Mouse (Mus musculus): Measurements from ENCODE around the gene Dcun1d4. TPM values are rescaled to one million over a fixed set of nuclear protein-coding genes. Genes with fewer than 3 reads are reported as not detected.

The Dcun1d4 gene
- total and polyA plus RNA-seq, 2 experiments from 2014 or later = 5.2 to 10.4 TPM

DNA sequence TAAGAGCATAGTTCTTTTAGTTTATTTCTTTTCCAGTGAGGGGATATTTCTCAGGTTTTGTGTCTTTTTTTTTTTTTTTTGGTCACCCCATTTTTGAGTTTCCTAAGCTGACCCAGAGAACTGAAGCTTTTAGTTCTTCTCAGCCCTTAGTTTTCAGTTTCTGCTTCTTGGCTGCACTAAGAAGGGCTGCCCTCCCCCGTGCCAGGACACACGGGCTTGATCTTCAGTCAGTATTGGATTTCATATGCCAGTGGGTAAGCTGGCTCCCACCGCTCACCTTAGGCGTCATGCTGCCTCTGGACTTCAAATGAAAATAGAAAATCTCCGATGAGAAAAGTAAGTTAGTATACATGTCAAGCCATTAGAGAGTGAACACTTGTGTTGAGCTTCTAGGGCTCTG is 71.0 kb downstream of the Dcun1d4 start:
- no peak overlapping the region for H3K4me2 ChIP-seq (ENCODE audit: low read depth, low read length)
- peaks cover 15% of the 10 kb centered on the region for H3K36me3 ChIP-seq (replicated peaks; ENCODE audit: control insufficient read depth, insufficient read depth, low read length)
- no peaks in the 10 kb centered on the region for H3K4me1 ChIP-seq (ENCODE audit: control insufficient read depth, insufficient read depth)
- H3K27ac ChIP-seq (ENCODE audit: low read depth) = no peak overlapping the region
- no peak for TF ChIP-seq EP300 (IDR thresholded peaks at IDR 0.05; ENCODE audit: low read depth)
- TF ChIP-seq CTCF (IDR thresholded peaks at IDR 0.05; ENCODE audit: low read depth) = no peak
- no peak overlapping the region for H3K4me3 ChIP-seq (ENCODE audit: low read depth, low read length)
- no peak for DNase-seq (ENCODE audit: low spot score)
- H3K27me3 ChIP-seq (ENCODE audit: control insufficient read depth, insufficient read depth, low read length) = no peaks in the 10 kb centered on the region
- no peak for ATAC-seq (ENCODE audit: insufficient read depth, low read depth)
- 87% methylated on average over 5 of the region's 5 CpGs for WGBS
- H3K9ac ChIP-seq (replicated peaks; ENCODE audit: low read depth, low read length) = no peak overlapping the region
- no peaks in the 10 kb centered on the region for H3K9me3 ChIP-seq (replicated peaks; ENCODE audit: control insufficient read depth, low read length)

- WGBS = 89% methylated on average over 11 of the region's 11 CpGs
- Histone ChIP-seq H3K27me3 (ENCODE audit: control insufficient read depth, insufficient read depth, low read length) (no peaks in the 10 kb centered on the region), H3K4me2 (ENCODE audit: low read depth, low read length) (no peak overlapping the region), H3K4me3 (ENCODE audit: low read depth, low read length) (no peak overlapping the region), H3K9ac (replicated peaks; ENCODE audit: low read depth, low read length) (no peak overlapping the region), H3K36me3 (replicated peaks; ENCODE audit: control insufficient read depth, insufficient read depth, low read length) (peaks cover 31% of the 10 kb centered on the region), H3K4me1 (ENCODE audit: control insufficient read depth, insufficient read depth) (no peaks in the 10 kb centered on the region), H3K27ac (ENCODE audit: low read depth) (no peak overlapping the region), H3K9me3 (replicated peaks; ENCODE audit: control insufficient read depth, low read length) (no peaks in the 10 kb centered on the region)
- DNase-seq (ENCODE audit: low spot score) (no peak), ATAC-seq (ENCODE audit: insufficient read depth, low read depth) (no peak)
- TF ChIP-seq EP300 (IDR thresholded peaks at IDR 0.05; ENCODE audit: low read depth) (no peak), CTCF (IDR thresholded peaks at IDR 0.05; ENCODE audit: low read depth) (no peak)
Measured at GRCm38 (mm10) chr5:73553903-73554302, 73.1 kb downstream of the Dcun1d4 start.

GRCm38 (mm10) chr5:73555096-73555852 is 74.5 kb downstream of the Dcun1d4 start:
- no peak for ATAC-seq (ENCODE audit: insufficient read depth, low read depth)
- H3K36me3 ChIP-seq (replicated peaks; ENCODE audit: control insufficient read depth, insufficient read depth, low read length) = peaks cover 34% of the 10 kb centered on the region

DNA sequence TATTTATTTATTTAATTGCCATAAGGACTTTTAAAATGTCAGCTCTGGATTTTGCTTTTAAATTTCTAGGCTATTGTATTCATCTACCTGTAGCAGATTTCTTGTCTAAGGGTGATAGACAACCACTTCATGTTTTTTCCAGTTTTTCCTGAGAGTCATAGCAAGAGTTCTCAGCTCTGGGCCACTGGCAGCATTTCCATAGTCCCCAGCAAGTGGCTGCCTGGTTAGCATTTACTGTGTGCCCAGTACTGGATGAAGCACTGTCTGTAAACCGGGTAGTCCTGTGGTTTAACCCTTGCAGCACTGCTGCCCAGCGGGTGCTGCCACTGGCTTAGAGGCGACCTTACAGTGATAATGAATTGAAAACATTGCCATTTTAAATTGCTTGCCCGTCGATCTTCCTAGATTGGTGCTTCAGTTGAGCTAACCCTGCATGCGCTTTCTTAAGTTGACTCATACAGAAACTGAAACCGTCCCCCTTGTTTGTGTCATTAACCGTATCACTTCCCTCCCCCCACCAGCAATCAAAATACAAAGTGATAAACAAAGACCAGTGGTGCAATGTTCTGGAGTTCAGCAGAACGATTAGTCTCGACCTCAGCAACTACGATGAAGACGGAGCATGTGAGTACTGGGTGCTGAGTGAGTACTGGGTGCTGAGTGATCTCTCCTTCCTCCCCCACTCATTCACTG is 76.1 kb downstream of the Dcun1d4 start:
- WGBS = 81% methylated on average over 12 of the region's 12 CpGs
- no peak for DNase-seq (ENCODE audit: low spot score)
- ATAC-seq (ENCODE audit: insufficient read depth, low read depth) = no peak
- no peak overlapping the region for H3K4me3 ChIP-seq (ENCODE audit: low read depth, low read length)
- peaks cover 34% of the 10 kb centered on the region for H3K36me3 ChIP-seq (replicated peaks; ENCODE audit: control insufficient read depth, insufficient read depth, low read length)
- H3K9me3 ChIP-seq (replicated peaks; ENCODE audit: control insufficient read depth, low read length) = no peaks in the 10 kb centered on the region
- no peaks in the 10 kb centered on the region for H3K4me1 ChIP-seq (ENCODE audit: control insufficient read depth, insufficient read depth)
- H3K27ac ChIP-seq (ENCODE audit: low read depth) = no peak overlapping the region
- H3K27me3 ChIP-seq (ENCODE audit: control insufficient read depth, insufficient read depth, low read length) = no peaks in the 10 kb centered on the region
- no peak overlapping the region for H3K4me2 ChIP-seq (ENCODE audit: low read depth, low read length)
- TF ChIP-seq CTCF (IDR thresholded peaks at IDR 0.05; ENCODE audit: low read depth) = no peak
- TF ChIP-seq EP300 (IDR thresholded peaks at IDR 0.05; ENCODE audit: low read depth) = no peak
- no peak overlapping the region for H3K9ac ChIP-seq (replicated peaks; ENCODE audit: low read depth, low read length)

More at GRCm38 (mm10) chr5:73555096-73555852, 74.5 kb downstream of the Dcun1d4 start:
- no peak for DNase-seq (ENCODE audit: low spot score)
- Histone ChIP-seq H3K27ac (ENCODE audit: low read depth) (no peak overlapping the region), H3K4me2 (ENCODE audit: low read depth, low read length) (no peak overlapping the region), H3K27me3 (ENCODE audit: control insufficient read depth, insufficient read depth, low read length) (no peaks in the 10 kb centered on the region), H3K9me3 (replicated peaks; ENCODE audit: control insufficient read depth, low read length) (no peaks in the 10 kb centered on the region), H3K4me1 (ENCODE audit: control insufficient read depth, insufficient read depth) (no peaks in the 10 kb centered on the region), H3K4me3 (ENCODE audit: low read depth, low read length) (no peak overlapping the region), H3K9ac (replicated peaks; ENCODE audit: low read depth, low read length) (no peak overlapping the region)
- TF ChIP-seq CTCF (IDR thresholded peaks at IDR 0.05; ENCODE audit: low read depth) (no peak), EP300 (IDR thresholded peaks at IDR 0.05; ENCODE audit: low read depth) (no peak)
- WGBS = 82% methylated on average over 8 of the region's 8 CpGs

GRCm38 (mm10) chr5:73558756-73559155 is 78.0 kb downstream of the Dcun1d4 start:
- Histone ChIP-seq H3K4me2 (ENCODE audit: low read depth, low read length) (no peak overlapping the region), H3K36me3 (replicated peaks; ENCODE audit: control insufficient read depth, insufficient read depth, low read length) (peaks cover 23% of the 10 kb centered on the region), H3K4me3 (ENCODE audit: low read depth, low read length) (no peak overlapping the region), H3K9me3 (replicated peaks; ENCODE audit: control insufficient read depth, low read length) (no peaks in the 10 kb centered on the region), H3K27me3 (ENCODE audit: control insufficient read depth, insufficient read depth, low read length) (no peaks in the 10 kb centered on the region), H3K4me1 (ENCODE audit: control insufficient read depth, insufficient read depth) (no peaks in the 10 kb centered on the region), H3K9ac (replicated peaks; ENCODE audit: low read depth, low read length) (no peak overlapping the region), H3K27ac (ENCODE audit: low read depth) (no peak overlapping the region)
- DNase-seq (ENCODE audit: low spot score) (no peak), ATAC-seq (ENCODE audit: insufficient read depth, low read depth) (no peak)
- WGBS = 88% methylated on average over 6 of the region's 6 CpGs
- no peak for TF ChIP-seq EP300 (IDR thresholded peaks at IDR 0.05; ENCODE audit: low read depth)
- no peak for TF ChIP-seq CTCF (IDR thresholded peaks at IDR 0.05; ENCODE audit: low read depth)

Measured in heart, postnatal 0 days (tissue).